Mouse (Mus musculus): ENCODE results near the gene Kcnq5. TPM values are rescaled to one million over a fixed set of nuclear protein-coding genes. Genes with fewer than 3 reads are reported as not detected.

The Kcnq5 gene
- polyA plus RNA-seq (2016; fragmentation: Nextera tagmentation; extraction: Ambion mirVana), result 7.0 and 7.6 TPM in 2 replicates

GRCm38 (mm10) chr1:21961251-21962082 lies at the start of gene Kcnq5:
Gene Kcnq5, minus strand, starts transcription at chr1:21961942.
- Histone ChIP-seq H3K27me3 (replicated peaks) (no peaks in the 10 kb centered on the region), H3K4me1 (replicated peaks) (peaks cover 20% of the 10 kb centered on the region), H3K9ac (peak within 1 kb of the TSS; percentile 74), H3K36me3 (no peaks in the 10 kb centered on the region), H3K9me3 (replicated peaks) (no peaks in the 10 kb centered on the region), H3K27ac (ENCODE audit: poor library complexity, severe bottlenecking) (peak within 1 kb of the TSS; percentile 88), H3K4me2 (peak within 1 kb of the TSS; percentile 89), H3K4me3 (peak within 1 kb of the TSS; percentile 65)
- 1% methylated on average over 69 of the region's 89 CpGs for WGBS
- ATAC-seq (ENCODE audit: insufficient number of reproducible peaks, low FRiP score), result peak; percentile 64

- Histone ChIP-seq H3K27me3 (replicated peaks) (no peaks in the 10 kb centered on the region), H3K9ac (no peak overlapping the region), H3K4me3 (no peak overlapping the region), H3K9me3 (replicated peaks) (no peaks in the 10 kb centered on the region), H3K36me3 (no peaks in the 10 kb centered on the region), H3K4me2 (no peak overlapping the region), H3K4me1 (replicated peaks) (no peaks in the 10 kb centered on the region), H3K27ac (ENCODE audit: poor library complexity, severe bottlenecking) (no peak overlapping the region)
- ATAC-seq (ENCODE audit: insufficient number of reproducible peaks, low FRiP score), result no peak
Measured at GRCm38 (mm10) chr1:21979755-21980154, 18.0 kb upstream of the Kcnq5 start.

GRCm38 (mm10) chr1:21979292-21979691 lies 17.6 kb upstream of the Kcnq5 start:
- Histone ChIP-seq H3K27ac (ENCODE audit: poor library complexity, severe bottlenecking) (no peak overlapping the region), H3K27me3 (replicated peaks) (no peaks in the 10 kb centered on the region), H3K4me1 (replicated peaks) (no peaks in the 10 kb centered on the region), H3K4me3 (no peak overlapping the region), H3K36me3 (no peaks in the 10 kb centered on the region), H3K9ac (no peak overlapping the region), H3K9me3 (replicated peaks) (no peaks in the 10 kb centered on the region), H3K4me2 (no peak overlapping the region)
- WGBS, result 63% methylated on average over 1 of the region's 1 CpGs
- no peak for ATAC-seq (ENCODE audit: insufficient number of reproducible peaks, low FRiP score)

- 85% methylated on average over 3 of the region's 3 CpGs for WGBS
- Histone ChIP-seq H3K9ac (no peak overlapping the region), H3K36me3 (no peaks in the 10 kb centered on the region), H3K4me1 (replicated peaks) (no peaks in the 10 kb centered on the region), H3K27ac (ENCODE audit: poor library complexity, severe bottlenecking) (no peak overlapping the region), H3K4me3 (no peak overlapping the region), H3K9me3 (replicated peaks) (no peaks in the 10 kb centered on the region), H3K4me2 (no peak overlapping the region), H3K27me3 (replicated peaks) (no peaks in the 10 kb centered on the region)
- ATAC-seq (ENCODE audit: insufficient number of reproducible peaks, low FRiP score), result no peak
Measured at GRCm38 (mm10) chr1:21974040-21974439, 12.3 kb upstream of the Kcnq5 start.

GRCm38 (mm10) chr1:21967139-21967538 lies 5.4 kb upstream of the Kcnq5 start:
- 34% methylated on average over 3 of the region's 3 CpGs for WGBS
- Histone ChIP-seq H3K36me3 (no peaks in the 10 kb centered on the region), H3K4me2 (no peak overlapping the region), H3K27me3 (replicated peaks) (no peaks in the 10 kb centered on the region), H3K4me3 (no peak overlapping the region), H3K4me1 (replicated peaks) (peaks cover 17% of the 10 kb centered on the region), H3K9me3 (replicated peaks) (no peaks in the 10 kb centered on the region), H3K27ac (ENCODE audit: poor library complexity, severe bottlenecking) (no peak overlapping the region), H3K9ac (no peak overlapping the region)
- no peak for ATAC-seq (ENCODE audit: insufficient number of reproducible peaks, low FRiP score)

GRCm38 (mm10) chr1:21962896-21963864 lies 1.4 kb upstream of the Kcnq5 start:
- Histone ChIP-seq H3K27ac (ENCODE audit: poor library complexity, severe bottlenecking) (peak overlapping the region; percentile 71), H3K9ac (peak overlapping the region; percentile 56; the same call in 1 of the 2 replicates), H3K9me3 (replicated peaks) (no peaks in the 10 kb centered on the region), H3K27me3 (replicated peaks) (no peaks in the 10 kb centered on the region), H3K4me3 (peak overlapping the region; percentile 27), H3K36me3 (no peaks in the 10 kb centered on the region), H3K4me2 (peak overlapping the region; percentile 89), H3K4me1 (replicated peaks) (peaks cover 20% of the 10 kb centered on the region)
- WGBS, result 13% methylated on average over 16 of the region's 16 CpGs
- ATAC-seq (ENCODE audit: insufficient number of reproducible peaks, low FRiP score), result no peak

- H3K27me3 ChIP-seq (replicated peaks), result no peaks in the 10 kb centered on the region
- peak overlapping the region; percentile 65 for H3K4me3 ChIP-seq
- H3K4me2 ChIP-seq, result peak overlapping the region; percentile 89
- H3K9me3 ChIP-seq (replicated peaks), result no peaks in the 10 kb centered on the region
- H3K36me3 ChIP-seq, result no peaks in the 10 kb centered on the region
- peak overlapping the region; percentile 88; the same call in 1 of the 2 replicates for H3K27ac ChIP-seq (ENCODE audit: poor library complexity, severe bottlenecking)
- peaks cover 20% of the 10 kb centered on the region for H3K4me1 ChIP-seq (replicated peaks)
- peak; percentile 7 for ATAC-seq (ENCODE audit: insufficient number of reproducible peaks, low FRiP score)
- H3K9ac ChIP-seq, result peak overlapping the region; percentile 74
- under 1% methylated on average over 19 of the region's 19 CpGs for WGBS
Measured at GRCm38 (mm10) chr1:21962083-21962471, 335 bp upstream of the Kcnq5 start.

GRCm38 (mm10) chr1:21960421-21961250 lies 1.1 kb downstream of the Kcnq5 start:
- H3K27me3 ChIP-seq (replicated peaks), result no peaks in the 10 kb centered on the region
- WGBS, result under 1% methylated on average over 48 of the region's 48 CpGs
- H3K4me1 ChIP-seq (replicated peaks), result peaks cover 20% of the 10 kb centered on the region
- peak overlapping the region; percentile 89 for H3K4me2 ChIP-seq
- peak; percentile 64 for ATAC-seq (ENCODE audit: insufficient number of reproducible peaks, low FRiP score)
- H3K4me3 ChIP-seq, result peak overlapping the region; percentile 65
- peak overlapping the region; percentile 88 for H3K27ac ChIP-seq (ENCODE audit: poor library complexity, severe bottlenecking)
- H3K36me3 ChIP-seq, result no peaks in the 10 kb centered on the region
- no peaks in the 10 kb centered on the region for H3K9me3 ChIP-seq (replicated peaks)
- peak overlapping the region; percentile 74 for H3K9ac ChIP-seq

- Histone ChIP-seq H3K9ac (peak overlapping the region; percentile 74), H3K4me1 (replicated peaks) (peaks cover 20% of the 10 kb centered on the region), H3K4me3 (peak overlapping the region; percentile 65), H3K36me3 (no peaks in the 10 kb centered on the region), H3K9me3 (replicated peaks) (no peaks in the 10 kb centered on the region), H3K27ac (ENCODE audit: poor library complexity, severe bottlenecking) (peak overlapping the region; percentile 88), H3K27me3 (replicated peaks) (no peaks in the 10 kb centered on the region), H3K4me2 (peak overlapping the region; percentile 89)
- ATAC-seq (ENCODE audit: insufficient number of reproducible peaks, low FRiP score), result no peak
- 14% methylated on average over 8 of the region's 8 CpGs for WGBS
Measured at GRCm38 (mm10) chr1:21959648-21960285, 2.0 kb downstream of the Kcnq5 start.

- Histone ChIP-seq H3K9me3 (replicated peaks) (no peaks in the 10 kb centered on the region), H3K4me1 (replicated peaks) (peaks cover 9% of the 10 kb centered on the region), H3K27me3 (replicated peaks) (no peaks in the 10 kb centered on the region), H3K4me2 (no peak overlapping the region), H3K9ac (no peak overlapping the region), H3K27ac (ENCODE audit: poor library complexity, severe bottlenecking) (no peak overlapping the region), H3K4me3 (no peak overlapping the region), H3K36me3 (no peaks in the 10 kb centered on the region)
- ATAC-seq (ENCODE audit: insufficient number of reproducible peaks, low FRiP score), result no peak
- WGBS, result 44% methylated on average over 4 of the region's 4 CpGs
Measured at GRCm38 (mm10) chr1:21958013-21958412, 3.7 kb downstream of the Kcnq5 start.

Measured in heart, embryonic 12.5 days (tissue).